ENCODE assay signal across 9 mouse cellular contexts in genomic region chr12:40842251-40842988, GRCm38 (mm10).
A peak's percentile ranks its signal among the peaks of the same experiment; 100 is the strongest.
DNase-seq lines count a peak whose midpoint lies in the region; ATAC-seq and TF ChIP-seq lines count a peak whose summit lies in the region.
"Had no signal": no experiment of that assay in that cellular context is flagged by ENCODE, and none has a peak within 500 bp of the region (broad histone marks: within the 10 kb centered on the region; RNA-seq: fewer than 3 reads in every experiment).

No protein-coding gene starts in this region.

- H3K4me2 ChIP-seq in kidney, postnatal 0 days (ENCODE audit: low read length): no peak overlapping the region
- no peak overlapping the region for H3K4me2 ChIP-seq in midbrain, embryonic 15.5 days
- H3K4me2 ChIP-seq: lung, embryonic 15.5 days had no signal

- no peak for TF ChIP-seq EP300 in MEL (IDR thresholded peaks at IDR 0.05; ENCODE audit: low read depth in 1 of 2, low read length in 2 of 2)

- no peak for ATAC-seq in kidney, postnatal 0 days (replicated peaks; ENCODE audit: low FRiP score, low read depth)
- peak; percentile 57; the same call in 1 of the 2 replicates for ATAC-seq in midbrain, embryonic 15.5 days (replicated peaks)
- no peak for ATAC-seq in megakaryocyte-erythroid progenitor cell, adult 5-6 weeks (replicated peaks; ENCODE audit: low FRiP score, low TSS enrichment, poor library complexity, severe bottlenecking)

- no peak for TF ChIP-seq POLR2A in MEL (IDR thresholded peaks at IDR 0.05; ENCODE audit: control insufficient read depth in 1 of 2, insufficient read depth in 1 of 2, low read depth in 1 of 2, low read length in 2 of 2, poor library complexity in 1 of 2)

- 0 out of 2 replicates have a peak, but pooled peaks cover 2% of the 10 kb centered on the region for H3K4me1 ChIP-seq in kidney, postnatal 0 days (replicated peaks; ENCODE audit: insufficient read depth, low read length)
- H3K4me1 ChIP-seq in MEL (ENCODE audit: control insufficient read depth in 1 of 2, insufficient read depth in 2 of 2, low read length in 2 of 2): no peaks in the 10 kb centered on the region; a peak in 1 of 4 replicates
- peaks cover 16% of the 10 kb centered on the region for H3K4me1 ChIP-seq in midbrain, embryonic 15.5 days

- no peaks in the 10 kb centered on the region for H3K36me3 ChIP-seq in kidney, postnatal 0 days (ENCODE audit: insufficient read depth, low read length)
- H3K36me3 ChIP-seq in MEL (ENCODE audit: control insufficient read depth in 1 of 2, insufficient read depth in 2 of 2, low read length in 2 of 2): no peaks in the 10 kb centered on the region
- no peaks in the 10 kb centered on the region for H3K36me3 ChIP-seq in midbrain, embryonic 15.5 days (replicated peaks)

- no peak overlapping the region for H3K9ac ChIP-seq in kidney, postnatal 0 days (ENCODE audit: low read depth, low read length)
- H3K9ac ChIP-seq in MEL (ENCODE audit: control insufficient read depth, low read depth, low read length, poor library complexity, severe bottlenecking): no peak overlapping the region
- H3K9ac ChIP-seq in midbrain, embryonic 15.5 days: no peak overlapping the region
- H3K9ac ChIP-seq: lung, embryonic 15.5 days had no signal

- H3K79me2 ChIP-seq in MEL (ENCODE audit: control insufficient read depth, insufficient read depth, low read length, poor library complexity): no peaks in the 10 kb centered on the region

- no peaks in the 10 kb centered on the region for H3K27me3 ChIP-seq in kidney, postnatal 0 days (ENCODE audit: insufficient read depth, low read length)
- no peaks in the 10 kb centered on the region for H3K27me3 ChIP-seq in MEL (ENCODE audit: control insufficient read depth in 1 of 2, insufficient read depth in 2 of 2, low read length in 2 of 2)
- no peaks in the 10 kb centered on the region for H3K27me3 ChIP-seq in midbrain, embryonic 15.5 days (replicated peaks)
- H3K27me3 ChIP-seq: lung, embryonic 15.5 days had no signal

- H3K4me3 ChIP-seq in kidney, postnatal 0 days (replicated peaks; ENCODE audit: low read depth, low read length): no peak overlapping the region
- H3K4me3 ChIP-seq in MEL (ENCODE audit: control insufficient read depth in 1 of 2, insufficient read depth in 1 of 2, low read depth in 2 of 2, low read length in 2 of 2): no peak overlapping the region
- no peak overlapping the region for H3K4me3 ChIP-seq in midbrain, embryonic 15.5 days
- H3K4me3 ChIP-seq: lung, embryonic 15.5 days had no signal

- 79% methylated on average over 10 of the region's 10 CpGs for WGBS in kidney, postnatal 0 days
- 72% methylated on average over 10 of the region's 10 CpGs for WGBS in midbrain, embryonic 15.5 days

- TF ChIP-seq RAD21 in MEL (IDR thresholded peaks at IDR 0.05; ENCODE audit: low read depth, low read length): peak; percentile 79

- no peaks in the 10 kb centered on the region for H3K9me3 ChIP-seq in kidney, postnatal 0 days (replicated peaks; ENCODE audit: low read length)
- H3K9me3 ChIP-seq in MEL (replicated peaks; ENCODE audit: insufficient read depth, low read length): no peaks in the 10 kb centered on the region
- H3K9me3 ChIP-seq in midbrain, embryonic 15.5 days: no peaks in the 10 kb centered on the region
- H3K9me3 ChIP-seq: lung, embryonic 15.5 days had no signal

- peak; percentile 62 for TF ChIP-seq CTCF in kidney, postnatal 0 days (IDR thresholded peaks at IDR 0.05; ENCODE audit: low read depth)
- peak in 1 of 3 experiments; percentile 65; a peak in 2 of 6 replicates for TF ChIP-seq CTCF in MEL (IDR thresholded peaks at IDR 0.05 in 2 of 3, conservative IDR thresholded peaks at IDR 0.05 in 1 of 3; ENCODE audit: control insufficient read depth in 1 of 3, insufficient read depth in 1 of 3, low read depth in 2 of 3, low read length in 3 of 3, poor library complexity in 1 of 3, severe bottlenecking in 1 of 3)

- DNase-seq in kidney, postnatal 0 days (ENCODE audit: low spot score): peak; percentile 41
- DNase-seq in kidney, postnatal 10 days: no peak
- DNase-seq in MEL (ENCODE audit: low read depth, low spot score): peak; percentile 31
- DNase-seq in c-Kit-negative CD71-positive TER-119-positive erythroid progenitor cells, embryonic 14.5 days (ENCODE audit: low read depth, low spot score): peak; percentile 69
- no peak for DNase-seq in cerebellum, adult 11 months
- DNase-seq: kidney, postnatal 14 days had no signal

- no peak overlapping the region for H3K27ac ChIP-seq in kidney, postnatal 0 days
- no peak overlapping the region for H3K27ac ChIP-seq in MEL (ENCODE audit: control insufficient read depth, low read depth, low read length)
- no peak overlapping the region for H3K27ac ChIP-seq in midbrain, embryonic 15.5 days
- H3K27ac ChIP-seq: lung, embryonic 15.5 days had no signal

TF ChIP-seq in MEL, 35 proteins besides CTCF, POLR2A, EP300 and RAD21:
- TF ChIP-seq NRF1 (IDR thresholded peaks at IDR 0.05; ENCODE audit: insufficient read depth, low read depth, low read length, poor library complexity, severe bottlenecking): no peak
- TF ChIP-seq ETS1 (IDR thresholded peaks at IDR 0.05; ENCODE audit: low read depth, low read length): no peak
- TF ChIP-seq TCF12 (IDR thresholded peaks at IDR 0.05; ENCODE audit: low read depth, low read length): no peak
- no peak for TF ChIP-seq ELF1 (IDR thresholded peaks at IDR 0.05; ENCODE audit: low read depth, low read length)
- no peak for TF ChIP-seq ZKSCAN1 (IDR thresholded peaks at IDR 0.05; ENCODE audit: low read depth, low read length)
- no peak for TF ChIP-seq USF2 (IDR thresholded peaks at IDR 0.05; ENCODE audit: borderline replicate concordance in 1 of 2, insufficient read depth in 1 of 2, low read depth in 1 of 2, low read length in 2 of 2)
- no peak for TF ChIP-seq TBP (IDR thresholded peaks at IDR 0.05; ENCODE audit: low read depth, low read length)
- peak; percentile 39 for TF ChIP-seq GATA1 (IDR thresholded peaks at IDR 0.05; ENCODE audit: low read depth, low read length)
- no peak for TF ChIP-seq MXI1 (IDR thresholded peaks at IDR 0.05; ENCODE audit: low read depth, low read length)
- peak; percentile 67 for TF ChIP-seq ZC3H11A (IDR thresholded peaks at IDR 0.05; ENCODE audit: low read depth, low read length)
- no peak for TF ChIP-seq NELFE (IDR thresholded peaks at IDR 0.05; ENCODE audit: low read depth, low read length)
- no peak for TF ChIP-seq KAT2A (conservative IDR thresholded peaks at IDR 0.05; ENCODE audit: low read depth, low read length)
- TF ChIP-seq USF1 (IDR thresholded peaks at IDR 0.05; ENCODE audit: low read depth, low read length): no peak
- no peak for TF ChIP-seq RCOR1 (IDR thresholded peaks at IDR 0.05; ENCODE audit: low read depth, low read length)
- TF ChIP-seq MEF2A (IDR thresholded peaks at IDR 0.05; ENCODE audit: extremely low read depth, insufficient replicate concordance, low read depth, low read length, poor library complexity, severe bottlenecking): no peak
- no peak for TF ChIP-seq SIN3A (IDR thresholded peaks at IDR 0.05; ENCODE audit: low read length)
- no peak for TF ChIP-seq MYB (IDR thresholded peaks at IDR 0.05; ENCODE audit: low read depth, low read length)
- TF ChIP-seq UBTF (IDR thresholded peaks at IDR 0.05; ENCODE audit: borderline replicate concordance, insufficient read depth, low read depth, low read length): no peak
- TF ChIP-seq TAL1 (IDR thresholded peaks at IDR 0.05; ENCODE audit: low read length): no peak
- TF ChIP-seq MAFK (IDR thresholded peaks at IDR 0.05; ENCODE audit: borderline replicate concordance, low read depth, low read length): no peak
- no peak for TF ChIP-seq POLR2AphosphoS5 (IDR thresholded peaks at IDR 0.05; ENCODE audit: borderline replicate concordance, low read depth, low read length)
- TF ChIP-seq SMC3 (IDR thresholded peaks at IDR 0.05; ENCODE audit: low read depth, low read length): peak; percentile 73

Comparison
In these comparisons a context has a peak if more than half of its experiments do, and no peak if none do; other contexts are left out.
1. DNase-seq: peak in kidney, postnatal 0 days (single experiment), MEL (single experiment) and c-Kit-negative CD71-positive TER-119-positive erythroid progenitor cells, embryonic 14.5 days (single experiment); none in kidney, postnatal 10 days (single experiment) and cerebellum, adult 11 months (single experiment).